Mouse (Mus musculus) C2C12 (cell line): ENCODE results near the gene Myh10.

Experiments used
- CEBPB ChIP-seq: IDR thresholded peaks from one replicate; pipeline ENCODE4 v1.6.1; 2011; ENCODE audit warnings: low read depth, mild to moderate bottlenecking, control low read depth, moderate library complexity
- CTCF ChIP-seq: IDR thresholded peaks from one replicate; pipeline ENCODE4 v1.5.1; 2011; ENCODE audit not compliant: control insufficient read depth, insufficient read depth, insufficient read length
- MAX ChIP-seq: IDR thresholded peaks from one replicate; pipeline ENCODE4 v1.6.1; 2011; ENCODE audit warnings: mild to moderate bottlenecking, control low read depth
- MYOG ChIP-seq: IDR thresholded peaks from one replicate; pipeline ENCODE4 v1.6.1; 2011; ENCODE audit not compliant: control insufficient read depth, insufficient read length; ENCODE audit errors: extremely low read depth
- USF1 ChIP-seq: IDR thresholded peaks from one replicate; pipeline ENCODE4 v1.6.1; 2011; ENCODE audit warnings: low read depth, mild to moderate bottlenecking, control low read depth, moderate library complexity

DNA sequence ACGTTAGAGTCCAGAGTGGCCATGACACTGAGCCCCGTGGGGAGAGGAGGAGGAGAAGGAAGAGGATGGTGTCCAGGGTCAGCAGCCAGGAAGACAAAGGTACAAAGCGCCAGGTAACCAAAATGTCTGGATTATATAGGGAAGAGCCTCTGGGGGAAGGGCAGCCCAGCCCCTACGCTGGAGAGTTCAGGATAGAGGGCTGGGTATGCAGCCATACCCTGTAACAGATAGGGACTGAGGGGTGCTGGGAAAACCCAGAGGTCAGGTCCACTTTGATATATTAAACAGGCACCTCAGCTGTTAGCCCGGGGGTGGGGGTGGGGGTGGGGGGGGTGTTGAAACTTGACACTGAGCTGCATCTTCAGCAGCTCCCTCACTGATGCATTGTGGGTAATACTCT is 43.6 kb upstream of the Myh10 start:
- no peak for TF ChIP-seq CTCF
- TF ChIP-seq CEBPB: no peak
- no peak for TF ChIP-seq MAX
- no peak for TF ChIP-seq USF1
- no peak for TF ChIP-seq MYOG
